Mouse (Mus musculus) heart, embryonic 16.5 days (tissue): ENCODE results near the gene Slc23a2. TPM values are rescaled to one million over a fixed set of nuclear protein-coding genes. Genes with fewer than 3 reads are reported as not detected.

ENCODE experiments used
- ATAC-seq: fragments of 200-750 bp; cut with Nextera tagmentation; replicated peaks from 2 replicates; pipeline ENCODE4 v1.8.0; 2017; ENCODE audit warnings: moderate number of reproducible peaks; ENCODE audit not compliant: insufficient read depth, low FRiP score; ENCODE audit errors: extremely low read depth
- H3K27ac ChIP-seq: fragments of 300-500 bp; sonication (generic); 2 replicates; pipeline ENCODE4 v1.5.1; 2014; ENCODE audit warnings: mild to moderate bottlenecking, low read length, control low read depth, moderate library complexity
- H3K27me3 ChIP-seq: fragments of 300-500 bp; sonication (generic); 2 replicates; pipeline ENCODE4 v1.6.1; 2014; ENCODE audit warnings: low read length, mixed read lengths; ENCODE audit not compliant: control insufficient read depth, insufficient read depth
- H3K36me3 ChIP-seq: fragments of 300-500 bp; sonication (generic); 2 replicates; pipeline ENCODE4 v1.6.1; 2014; ENCODE audit not compliant: control insufficient read depth, insufficient read depth
- H3K4me1 ChIP-seq: fragments of 300-500 bp; sonication (generic); 2 replicates; pipeline ENCODE4 v1.6.1; 2014; ENCODE audit warnings: low read length, mixed read lengths; ENCODE audit not compliant: control insufficient read depth, insufficient read depth
- H3K4me2 ChIP-seq: fragments of 300-500 bp; sonication (generic); 2 replicates; pipeline ENCODE4 v1.6.1; 2014; ENCODE audit warnings: low read depth, mild to moderate bottlenecking, control low read depth, low read length
- H3K4me3 ChIP-seq: fragments of 300-500 bp; sonication (generic); 2 replicates; pipeline ENCODE4 v1.5.1; 2014; ENCODE audit warnings: mild to moderate bottlenecking, control low read depth, low read length
- H3K9ac ChIP-seq: fragments of 300-500 bp; sonication (generic); 2 replicates; pipeline ENCODE4 v1.6.1; 2014; ENCODE audit warnings: low read length, control low read depth
- H3K9me3 ChIP-seq: fragments of 300-500 bp; sonication (generic); replicated peaks from 2 replicates; pipeline ENCODE4 v1.6.1; 2016; ENCODE audit warnings: low read length; ENCODE audit not compliant: control insufficient read depth
- WGBS: fragments of 180-500 bp; shearing (Covaris S2); extraction: QIAGEN DNeasy Blood & Tissue Kit; methylation state at CpG from one replicate; pipeline ENCODE4 v1.1.7; 2014; 5-methylcytosine and 5-hydroxymethylcytosine counted together
- polyA plus RNA-seq: library from polyadenylated mRNA; unstranded; fragments of >200 nt; fragmentation: Nextera tagmentation; extraction: Ambion mirVana; gene quantifications from 2 replicates; pipeline ENCODE4 v1.2.1, GENCODE M21; 2015

Slc23a2 gene
- polyA plus RNA-seq, 1 experiment from 2014 or later: 9.5 TPM

- Histone ChIP-seq H3K27ac (no peak overlapping the region), H3K4me3 (no peak overlapping the region), H3K4me2 (no peak overlapping the region), H3K27me3 (no peaks in the 10 kb centered on the region), H3K9me3 (no peaks in the 10 kb centered on the region), H3K9ac (no peak overlapping the region), H3K4me1 (no peaks in the 10 kb centered on the region), H3K36me3 (no peaks in the 10 kb centered on the region)
- no peak for ATAC-seq
- 50% methylated on average over 8 of the region's 8 CpGs for WGBS
Observed at GRCm38 (mm10) chr2:132171939-132172338, 27.0 kb upstream of the Slc23a2 start.

- no peak overlapping the region for H3K9ac ChIP-seq
- H3K9me3 ChIP-seq: no peaks in the 10 kb centered on the region
- H3K4me2 ChIP-seq: no peak overlapping the region
- ATAC-seq: no peak
- H3K27me3 ChIP-seq: no peaks in the 10 kb centered on the region
- no peaks in the 10 kb centered on the region for H3K36me3 ChIP-seq
- 81% methylated on average over 7 of the region's 7 CpGs for WGBS
- no peak overlapping the region for H3K4me3 ChIP-seq
- H3K27ac ChIP-seq: no peak overlapping the region
- H3K4me1 ChIP-seq: no peaks in the 10 kb centered on the region
Observed at GRCm38 (mm10) chr2:132169150-132169549, 24.2 kb upstream of the Slc23a2 start.

GRCm38 (mm10) chr2:132163626-132164025 is 18.7 kb upstream of the Slc23a2 start:
- Histone ChIP-seq H3K27me3 (no peaks in the 10 kb centered on the region), H3K9ac (no peak overlapping the region), H3K4me2 (no peak overlapping the region), H3K27ac (no peak overlapping the region), H3K4me3 (no peak overlapping the region), H3K4me1 (no peaks in the 10 kb centered on the region), H3K9me3 (no peaks in the 10 kb centered on the region), H3K36me3 (no peaks in the 10 kb centered on the region)
- ATAC-seq: no peak
- 85% methylated on average over 1 of the region's 1 CpGs for WGBS

- Histone ChIP-seq H3K27ac (no peak overlapping the region), H3K9ac (no peak overlapping the region), H3K27me3 (no peaks in the 10 kb centered on the region), H3K9me3 (no peaks in the 10 kb centered on the region), H3K4me2 (no peak overlapping the region), H3K4me3 (no peak overlapping the region), H3K4me1 (no peaks in the 10 kb centered on the region), H3K36me3 (no peaks in the 10 kb centered on the region)
- 58% methylated on average over 4 of the region's 4 CpGs for WGBS
- no peak for ATAC-seq
Observed at GRCm38 (mm10) chr2:132157482-132157881, 12.6 kb upstream of the Slc23a2 start.

GRCm38 (mm10) chr2:132152670-132153069 is 7.8 kb upstream of the Slc23a2 start:
- WGBS: 37% methylated on average over 5 of the region's 5 CpGs
- no peaks in the 10 kb centered on the region for H3K4me1 ChIP-seq
- H3K4me2 ChIP-seq: no peak overlapping the region
- no peaks in the 10 kb centered on the region for H3K36me3 ChIP-seq
- no peak overlapping the region for H3K27ac ChIP-seq
- no peak overlapping the region for H3K9ac ChIP-seq
- H3K4me3 ChIP-seq: no peak overlapping the region
- no peaks in the 10 kb centered on the region for H3K9me3 ChIP-seq
- no peaks in the 10 kb centered on the region for H3K27me3 ChIP-seq
- ATAC-seq: no peak; the same call in 1 of the 2 replicates

GRCm38 (mm10) chr2:132151592-132151991 is 6.7 kb upstream of the Slc23a2 start:
- Histone ChIP-seq H3K27me3 (no peaks in the 10 kb centered on the region), H3K27ac (no peak overlapping the region), H3K36me3 (no peaks in the 10 kb centered on the region), H3K4me2 (no peak overlapping the region), H3K9ac (no peak overlapping the region), H3K4me1 (no peaks in the 10 kb centered on the region), H3K9me3 (no peaks in the 10 kb centered on the region), H3K4me3 (no peak overlapping the region)
- 53% methylated on average over 6 of the region's 6 CpGs for WGBS
- ATAC-seq: no peak

GRCm38 (mm10) chr2:132150926-132151325 is 6.0 kb upstream of the Slc23a2 start:
- 67% methylated on average over 1 of the region's 1 CpGs for WGBS
- Histone ChIP-seq H3K36me3 (no peaks in the 10 kb centered on the region), H3K9ac (no peak overlapping the region), H3K27ac (no peak overlapping the region), H3K9me3 (no peaks in the 10 kb centered on the region), H3K4me1 (no peaks in the 10 kb centered on the region), H3K4me3 (no peak overlapping the region), H3K27me3 (no peaks in the 10 kb centered on the region; the same call in 1 of the 2 replicates), H3K4me2 (no peak overlapping the region)
- no peak for ATAC-seq

GRCm38 (mm10) chr2:132146502-132146901 is 1.6 kb upstream of the Slc23a2 start:
- Histone ChIP-seq H3K9ac (no peak overlapping the region), H3K4me2 (no peak overlapping the region), H3K27ac (no peak overlapping the region), H3K36me3 (0 out of 2 replicates have a peak, but pooled peaks cover 2% of the 10 kb centered on the region), H3K4me1 (peaks cover 6% of the 10 kb centered on the region), H3K4me3 (no peak overlapping the region), H3K27me3 (no peaks in the 10 kb centered on the region; the same call in 1 of the 2 replicates), H3K9me3 (no peaks in the 10 kb centered on the region)
- no peak for ATAC-seq
- 38% methylated on average over 4 of the region's 4 CpGs for WGBS

GRCm38 (mm10) chr2:132143943-132144927 is 673 bp downstream of the Slc23a2 start:
- WGBS: 4% methylated on average over 66 of the region's 66 CpGs
- peak overlapping the region; percentile 23 for H3K27ac ChIP-seq
- peaks cover 6% of the 10 kb centered on the region for H3K4me1 ChIP-seq
- H3K9ac ChIP-seq: peak overlapping the region; percentile 90
- H3K27me3 ChIP-seq: no peaks in the 10 kb centered on the region; the same call in 1 of the 2 replicates
- 0 out of 2 replicates have a peak, but pooled peaks cover 2% of the 10 kb centered on the region for H3K36me3 ChIP-seq
- no peaks in the 10 kb centered on the region for H3K9me3 ChIP-seq
- no peak; the same call in 1 of the 2 replicates for ATAC-seq
- peak overlapping the region; percentile 94 for H3K4me3 ChIP-seq
- peak overlapping the region; percentile 100 for H3K4me2 ChIP-seq
